Mouse (Mus musculus) heart, postnatal 4 days (tissue): Measurements from ENCODE around the gene Rfx2. TPM values are rescaled to one million over a fixed set of nuclear protein-coding genes. Genes with fewer than 3 reads are reported as not detected.
A peak's percentile ranks its signal among the peaks of the same experiment; 100 is the strongest.

Source experiments
- DNase-seq: peaks from one replicate; pipeline ENCODE4 v3.0.0; 2021
- total RNA-seq, 2 experiments: library from RNA; stranded (reverse); gene quantifications; 2 replicates each; pipeline ENCODE4 v1.2.3; 2021

Gene Rfx2
- 1 to 10 TPM; 8.1 to 9.3 TPM for total RNA-seq

- peak; percentile 20 for DNase-seq
Measured at GRCm38 (mm10) chr17:56830411-56831110, at the start of gene Rfx2. Gene Rfx2, minus strand, starts transcription at chr17:56831013.

GRCm38 (mm10) chr17:56877426-56877825 lies 46.6 kb upstream of the Rfx2 start:
- no peak for DNase-seq

GRCm38 (mm10) chr17:56876981-56877380 lies 46.2 kb upstream of the Rfx2 start:
- DNase-seq: no peak

GRCm38 (mm10) chr17:56876465-56876864 lies 45.7 kb upstream of the Rfx2 start:
- DNase-seq: no peak

- DNase-seq: no peak
Measured at GRCm38 (mm10) chr17:56874936-56875651, 44.3 kb upstream of the Rfx2 start, which contains the start of gene 1700061G19Rik. Gene 1700061G19Rik, plus strand, starts transcription at chr17:56875477.

GRCm38 (mm10) chr17:56874237-56874636 lies 43.4 kb upstream of the Rfx2 start, which contains the start of gene Acsbg2:
Gene Acsbg2, minus strand, starts transcription at chr17:56874447.
- no peak for DNase-seq

- DNase-seq: no peak
Measured at GRCm38 (mm10) chr17:56872512-56872911, 41.7 kb upstream of the Rfx2 start.

GRCm38 (mm10) chr17:56871767-56872166 lies 41.0 kb upstream of the Rfx2 start:
- no peak for DNase-seq

GRCm38 (mm10) chr17:56870287-56870953 lies 39.6 kb upstream of the Rfx2 start:
- no peak for DNase-seq

GRCm38 (mm10) chr17:56869481-56869977 lies 38.7 kb upstream of the Rfx2 start:
- no peak for DNase-seq

GRCm38 (mm10) chr17:56866071-56866470 lies 35.3 kb upstream of the Rfx2 start:
- no peak for DNase-seq

- peak; percentile 24 for DNase-seq
Measured at GRCm38 (mm10) chr17:56861197-56861596, 30.4 kb upstream of the Rfx2 start.

- peak; percentile 61 for DNase-seq
Measured at GRCm38 (mm10) chr17:56858922-56859321, 28.1 kb upstream of the Rfx2 start.

GRCm38 (mm10) chr17:56858216-56858615 lies 27.4 kb upstream of the Rfx2 start:
- peak; percentile 75 for DNase-seq

- no peak for DNase-seq
Measured at GRCm38 (mm10) chr17:56855421-56855820, 24.6 kb upstream of the Rfx2 start.

- no peak for DNase-seq
Measured at GRCm38 (mm10) chr17:56851167-56851566, 20.4 kb upstream of the Rfx2 start.

GRCm38 (mm10) chr17:56849710-56850109 lies 18.9 kb upstream of the Rfx2 start:
- no peak for DNase-seq

- DNase-seq: no peak
Measured at GRCm38 (mm10) chr17:56848785-56849184, 18.0 kb upstream of the Rfx2 start.

- no peak for DNase-seq
Measured at GRCm38 (mm10) chr17:56843678-56844077, 12.9 kb upstream of the Rfx2 start.

- DNase-seq: no peak
Measured at GRCm38 (mm10) chr17:56842173-56842572, 11.4 kb upstream of the Rfx2 start.

- no peak for DNase-seq
Measured at GRCm38 (mm10) chr17:56840524-56840923, 9.7 kb upstream of the Rfx2 start.

- DNase-seq: no peak
Measured at GRCm38 (mm10) chr17:56836336-56836735, 5.5 kb upstream of the Rfx2 start.

GRCm38 (mm10) chr17:56833381-56833780 lies 2.6 kb upstream of the Rfx2 start:
- no peak for DNase-seq
